Mouse (Mus musculus): Measurements from ENCODE around the gene Mrpl2. TPM values are rescaled to one million over a fixed set of nuclear protein-coding genes. Genes with fewer than 3 reads are reported as not detected.

Mrpl2 gene
- 27.3 and 37.8 TPM in 2 replicates for total RNA-seq (2017)

DNA sequence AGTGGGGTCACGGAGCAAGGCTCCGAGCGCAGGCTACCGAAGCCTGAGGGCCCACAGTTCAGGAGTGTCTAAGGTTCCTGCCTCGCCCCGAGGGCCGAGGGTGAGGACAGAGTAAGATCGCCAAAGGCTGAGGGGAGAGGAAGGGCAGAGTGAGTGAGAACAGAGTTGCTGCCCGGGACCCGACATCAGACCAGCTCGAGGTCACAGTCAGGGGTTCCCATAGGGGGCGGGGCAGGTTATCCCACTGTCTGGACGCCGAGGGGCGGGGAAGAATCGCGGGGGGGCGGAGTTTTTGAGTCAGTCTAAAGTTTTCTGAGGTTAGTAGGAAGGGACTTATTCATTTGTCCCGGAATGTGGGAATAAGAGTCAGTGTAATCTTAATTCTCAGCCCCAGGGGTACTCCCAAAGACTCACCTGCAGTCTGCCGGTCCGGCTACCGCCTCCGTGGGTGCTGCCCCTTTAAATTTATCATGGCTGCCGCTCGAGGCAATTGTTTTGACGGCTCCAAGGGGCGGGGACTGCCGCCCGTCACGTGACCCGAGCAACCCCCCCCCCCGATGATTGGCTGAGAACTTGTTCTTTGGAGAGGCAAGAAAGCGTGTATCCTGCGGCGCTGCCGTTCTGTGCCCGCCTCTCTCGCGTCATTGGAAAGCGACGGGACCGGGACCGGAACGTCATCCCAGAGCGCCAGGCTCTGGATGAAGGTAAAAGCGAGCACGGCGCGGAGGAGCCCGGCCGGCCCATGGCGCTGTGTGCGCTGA is at the start of gene Mrpl2, which contains the start of gene Klc4:
Gene Mrpl2 (plus strand): TSS at position 669 of the 761 bp plus-strand sequence.
Gene Klc4 (minus strand): TSS at position 462 of the 761 bp plus-strand sequence.
- ATAC-seq (ENCODE audit: extremely low read depth, insufficient number of reproducible peaks, low FRiP score, poor library complexity, severe bottlenecking), result peak; percentile 95

- no peak for ATAC-seq (ENCODE audit: extremely low read depth, insufficient number of reproducible peaks, low FRiP score, poor library complexity, severe bottlenecking)
These were observed 48.1 kb upstream of the Mrpl2 start for GRCm38 (mm10) chr17:46597956-46598355.

DNA sequence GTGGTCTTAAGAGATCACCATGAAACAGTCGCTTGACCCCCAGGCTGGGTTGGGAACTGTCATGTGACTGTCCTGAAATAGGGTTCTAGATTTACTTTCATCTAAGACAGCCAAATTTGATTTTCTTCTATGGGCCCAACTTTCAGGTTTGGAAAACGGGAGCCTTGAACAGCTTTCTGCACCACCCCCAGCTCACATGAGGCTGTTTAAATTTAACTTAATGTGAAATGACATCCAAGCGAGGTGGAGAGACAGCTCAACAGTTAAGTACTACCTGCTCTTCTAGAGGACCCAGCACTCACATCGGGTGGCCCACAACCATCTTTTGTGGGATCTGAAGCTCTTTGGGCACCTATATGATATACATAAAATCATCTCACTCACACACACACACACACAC is 47.1 kb upstream of the Mrpl2 start:
- ATAC-seq (ENCODE audit: extremely low read depth, insufficient number of reproducible peaks, low FRiP score, poor library complexity, severe bottlenecking), result no peak

- ATAC-seq (ENCODE audit: extremely low read depth, insufficient number of reproducible peaks, low FRiP score, poor library complexity, severe bottlenecking), result no peak
These were observed 45.5 kb upstream of the Mrpl2 start for GRCm38 (mm10) chr17:46600569-46600968.

- ATAC-seq (ENCODE audit: extremely low read depth, insufficient number of reproducible peaks, low FRiP score, poor library complexity, severe bottlenecking), result no peak
These were observed 43.8 kb upstream of the Mrpl2 start for GRCm38 (mm10) chr17:46602212-46602611.

GRCm38 (mm10) chr17:46603229-46603628 is 42.8 kb upstream of the Mrpl2 start:
- no peak for ATAC-seq (ENCODE audit: extremely low read depth, insufficient number of reproducible peaks, low FRiP score, poor library complexity, severe bottlenecking)

DNA sequence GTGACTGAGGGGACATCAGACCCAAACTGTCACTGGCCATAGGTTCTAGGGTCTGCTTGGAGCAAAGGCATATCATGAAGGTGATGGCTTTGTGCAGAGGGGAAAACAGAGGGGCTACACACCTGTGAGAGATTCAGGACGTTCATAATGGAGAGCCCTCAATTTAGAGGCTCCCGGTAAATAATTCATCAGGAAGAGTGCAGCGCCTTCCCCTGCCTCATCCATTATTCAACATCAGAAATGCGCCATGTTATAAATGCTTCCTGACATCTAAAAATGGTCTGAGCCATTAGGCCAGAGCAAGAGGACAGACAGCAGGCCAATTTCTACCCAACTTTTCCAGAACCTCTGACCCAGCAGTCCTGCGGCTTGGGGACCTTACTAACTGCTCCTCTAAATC is 40.9 kb upstream of the Mrpl2 start:
- ATAC-seq (ENCODE audit: extremely low read depth, insufficient number of reproducible peaks, low FRiP score, poor library complexity, severe bottlenecking), result no peak

- ATAC-seq (ENCODE audit: extremely low read depth, insufficient number of reproducible peaks, low FRiP score, poor library complexity, severe bottlenecking), result no peak
These were observed 40.0 kb upstream of the Mrpl2 start for GRCm38 (mm10) chr17:46605987-46606386.

DNA sequence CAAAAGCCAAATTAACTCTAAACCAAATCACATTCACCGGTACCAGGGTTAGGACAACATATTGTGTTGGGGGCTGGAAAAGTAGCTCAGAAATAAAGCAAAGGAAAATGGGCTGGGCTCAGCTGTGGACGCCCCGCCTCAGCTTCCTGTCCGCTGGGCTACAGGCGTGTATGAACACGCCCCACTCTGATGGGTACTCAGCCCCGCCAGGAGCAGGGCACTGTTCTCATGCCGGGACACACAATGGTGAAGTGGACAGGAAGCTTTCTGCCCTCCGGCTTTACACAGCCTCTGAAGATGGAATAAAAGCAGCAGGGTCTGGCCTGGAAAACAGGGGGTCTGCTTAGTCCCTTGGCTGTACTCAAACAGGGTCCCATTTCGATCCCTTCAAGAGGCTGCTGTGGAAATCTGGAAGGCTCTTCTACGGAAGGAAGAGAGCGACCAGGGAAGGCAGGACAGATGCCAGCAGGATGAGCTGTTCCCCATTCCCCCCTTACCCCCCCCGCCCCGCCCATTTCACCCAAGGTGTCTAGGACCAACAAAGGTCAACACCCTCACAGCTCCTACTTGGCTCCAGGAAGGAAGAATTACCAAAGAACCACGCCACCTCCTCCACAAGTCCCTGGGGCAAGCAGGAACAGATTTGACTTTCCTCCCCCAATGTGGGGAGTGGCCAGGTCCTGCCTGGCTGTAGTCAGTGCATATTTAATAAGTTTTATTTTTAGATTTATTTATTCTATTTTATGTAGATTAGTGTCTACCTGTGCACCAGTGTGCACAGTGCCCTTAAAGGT is 36.1 kb upstream of the Mrpl2 start:
- 0 out of 2 replicates have a peak, but pooled peaks have one; percentile 13 for ATAC-seq (ENCODE audit: extremely low read depth, insufficient number of reproducible peaks, low FRiP score, poor library complexity, severe bottlenecking)

DNA sequence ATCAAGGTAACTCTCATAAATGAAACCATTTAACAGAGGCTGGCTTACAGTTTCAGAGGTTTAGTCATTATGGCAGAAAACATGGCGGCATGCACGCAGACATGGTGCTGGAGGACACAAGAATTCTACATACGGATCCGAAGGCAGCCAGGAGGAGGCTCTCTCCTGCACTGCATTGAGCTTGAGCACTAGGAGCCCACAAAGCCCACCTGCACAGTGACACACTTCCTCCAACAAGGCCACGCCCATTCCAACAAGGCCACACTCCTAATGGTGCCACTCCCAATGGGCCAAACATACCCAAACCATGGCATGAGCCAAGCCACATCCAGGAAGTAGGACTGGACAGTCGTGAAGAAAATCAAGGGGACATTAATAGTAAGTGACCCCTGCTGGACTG is 34.7 kb upstream of the Mrpl2 start:
- no peak for ATAC-seq (ENCODE audit: extremely low read depth, insufficient number of reproducible peaks, low FRiP score, poor library complexity, severe bottlenecking)

DNA sequence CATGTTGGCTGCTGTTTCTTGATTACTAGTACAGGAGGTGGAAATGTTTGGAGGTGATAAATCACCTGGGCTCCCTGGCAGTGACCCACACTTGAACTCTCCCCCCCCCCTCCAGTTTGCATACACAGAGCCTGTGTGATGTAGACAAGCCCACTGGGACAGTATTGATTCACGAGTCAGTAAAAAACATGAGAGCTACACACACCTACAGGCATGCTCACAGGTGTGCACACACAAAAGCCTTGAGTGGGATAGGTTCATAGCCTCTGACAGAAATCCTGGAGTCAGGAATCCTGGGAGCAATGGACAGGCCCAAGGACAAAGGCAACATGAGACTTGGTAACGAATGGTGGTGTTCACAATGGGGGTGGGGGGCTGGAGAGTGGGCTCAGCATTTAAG is 33.8 kb upstream of the Mrpl2 start:
- ATAC-seq (ENCODE audit: extremely low read depth, insufficient number of reproducible peaks, low FRiP score, poor library complexity, severe bottlenecking), result no peak

DNA sequence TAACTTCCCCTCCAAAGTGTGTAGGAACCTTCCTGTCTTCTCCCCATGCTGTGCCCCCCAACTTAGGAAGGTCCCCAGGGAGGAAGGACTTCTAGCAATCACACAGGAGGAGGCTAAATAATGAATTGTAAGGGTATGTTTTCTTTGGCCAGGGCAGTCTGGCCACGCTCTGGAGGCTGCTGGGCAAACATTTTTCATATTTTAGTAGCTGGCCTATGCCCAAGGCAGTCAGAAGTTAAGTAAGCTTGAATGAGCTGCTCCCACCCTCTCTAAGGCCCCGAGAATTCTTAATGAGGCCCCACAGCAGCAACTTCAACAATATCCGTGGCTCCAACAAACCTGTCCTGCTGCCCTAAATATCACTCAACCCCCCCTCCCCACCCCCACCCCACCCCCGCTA is 33.2 kb upstream of the Mrpl2 start:
- ATAC-seq (ENCODE audit: extremely low read depth, insufficient number of reproducible peaks, low FRiP score, poor library complexity, severe bottlenecking), result no peak

DNA sequence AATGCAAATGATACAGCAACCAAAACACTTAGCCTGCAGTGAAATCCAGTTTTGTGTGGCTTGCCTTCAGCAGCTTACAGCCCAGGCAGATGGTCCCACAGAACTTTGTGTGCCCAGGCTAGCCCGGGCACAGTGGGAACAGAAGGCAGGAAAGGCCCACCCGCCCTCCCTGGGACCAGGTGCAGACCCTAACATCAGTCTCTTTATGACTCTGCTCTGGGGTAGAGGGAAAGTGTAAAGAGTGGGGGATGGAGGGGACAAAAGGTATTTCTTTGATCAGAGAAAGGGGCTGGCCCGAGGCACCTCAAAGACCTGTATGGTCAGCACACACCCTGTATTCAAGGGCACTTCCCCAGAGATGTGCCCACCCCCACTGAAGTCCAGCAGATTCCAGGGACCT is 32.8 kb upstream of the Mrpl2 start:
- no peak for ATAC-seq (ENCODE audit: extremely low read depth, insufficient number of reproducible peaks, low FRiP score, poor library complexity, severe bottlenecking)

- ATAC-seq (ENCODE audit: extremely low read depth, insufficient number of reproducible peaks, low FRiP score, poor library complexity, severe bottlenecking), result no peak
These were observed 28.2 kb upstream of the Mrpl2 start for GRCm38 (mm10) chr17:46617799-46618198.

DNA sequence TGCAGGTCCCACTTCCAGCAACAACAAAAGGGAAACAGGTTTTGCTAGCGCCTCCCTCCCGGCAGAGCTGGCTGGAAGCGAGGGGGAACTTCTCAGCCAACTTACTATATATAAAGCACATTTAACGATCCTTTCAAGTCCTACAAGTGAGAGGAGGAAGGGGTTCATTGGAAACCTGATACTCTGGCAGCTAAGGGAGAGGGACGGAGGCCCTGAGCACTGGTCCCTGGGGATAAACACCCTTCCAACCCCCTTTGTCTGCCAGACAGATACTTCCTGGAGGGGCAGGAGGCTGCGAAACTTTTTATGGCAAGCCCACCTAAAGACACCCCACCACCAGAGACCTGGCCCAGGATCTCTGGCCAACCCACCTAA is 27.6 kb upstream of the Mrpl2 start:
- no peak for ATAC-seq (ENCODE audit: extremely low read depth, insufficient number of reproducible peaks, low FRiP score, poor library complexity, severe bottlenecking)

DNA sequence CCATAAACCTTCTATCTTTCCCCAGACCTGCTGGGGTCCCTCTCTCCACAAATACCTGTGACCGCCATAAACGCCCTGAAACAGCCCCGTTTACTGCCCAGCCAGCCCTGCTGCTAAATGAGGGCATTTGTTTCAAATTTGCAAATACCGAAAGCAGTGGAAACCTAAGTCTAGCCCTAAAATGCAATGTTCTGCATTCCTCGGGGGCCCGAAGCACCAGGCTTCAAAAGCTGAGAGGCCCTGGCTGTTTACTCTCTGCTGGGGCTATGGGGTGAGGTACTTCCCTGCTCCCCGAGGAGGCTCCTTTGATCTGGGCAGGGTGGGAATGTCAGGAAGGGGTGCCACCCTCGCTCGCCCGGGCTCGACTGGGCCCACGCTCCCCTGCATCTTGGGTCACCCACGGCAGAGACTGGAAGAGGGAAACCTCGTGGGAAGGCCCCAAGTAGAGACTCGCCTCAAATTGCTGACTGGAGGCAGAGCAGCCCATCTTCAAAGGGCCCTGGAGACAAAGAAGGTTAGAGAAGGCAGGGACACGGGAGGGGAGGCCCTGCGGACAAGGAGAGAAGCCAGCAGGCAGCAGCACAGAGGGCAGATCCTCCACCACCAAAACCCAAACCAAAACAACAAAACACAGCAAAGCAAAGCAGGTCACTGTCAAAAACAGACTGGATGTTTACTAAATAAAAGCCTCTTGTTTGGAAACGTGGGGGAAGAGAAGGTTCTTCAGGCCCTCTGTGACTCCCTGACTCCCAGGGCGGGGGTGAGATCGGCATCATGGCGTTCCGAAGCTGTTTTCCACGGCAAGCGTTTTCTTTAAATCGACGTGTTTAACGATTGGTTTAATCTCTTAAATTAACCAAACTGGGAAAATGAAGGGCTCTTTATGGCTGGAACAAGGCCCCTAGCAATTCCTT is 27.0 kb upstream of the Mrpl2 start:
- ATAC-seq (ENCODE audit: extremely low read depth, insufficient number of reproducible peaks, low FRiP score, poor library complexity, severe bottlenecking), result no peak

DNA sequence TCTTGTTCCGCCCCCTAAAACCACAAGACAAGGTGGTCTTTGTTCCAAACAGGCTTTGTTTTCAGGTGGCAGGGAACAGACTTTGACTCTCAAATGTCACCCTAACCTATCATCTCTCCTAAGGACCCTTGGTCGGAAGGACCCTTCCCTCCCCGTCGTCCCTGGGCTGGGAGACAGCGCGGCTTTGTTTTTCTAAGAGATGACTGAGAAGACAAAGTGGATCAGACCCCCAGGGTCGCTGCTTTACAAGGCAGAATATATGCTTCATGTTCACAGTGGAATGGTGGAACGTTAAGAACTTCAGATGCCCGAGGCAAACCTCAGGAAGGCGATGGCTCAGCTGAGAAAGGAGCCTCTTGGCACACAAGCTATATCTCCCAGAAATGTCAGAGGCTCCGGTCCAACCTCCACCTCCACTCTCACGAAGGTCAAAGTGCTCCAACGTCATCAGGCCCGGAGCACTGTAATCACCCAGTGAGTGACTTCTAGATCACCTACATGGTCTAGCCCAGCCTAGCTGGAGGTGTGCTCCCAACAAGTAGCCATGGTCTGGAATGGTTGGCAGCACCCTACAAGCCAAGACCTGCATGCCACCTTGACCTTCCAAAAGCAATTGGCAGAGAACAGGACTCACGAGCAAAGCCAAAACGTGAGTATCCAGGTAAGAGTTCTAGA is 26.2 kb upstream of the Mrpl2 start:
- no peak for ATAC-seq (ENCODE audit: extremely low read depth, insufficient number of reproducible peaks, low FRiP score, poor library complexity, severe bottlenecking)

- no peak for ATAC-seq (ENCODE audit: extremely low read depth, insufficient number of reproducible peaks, low FRiP score, poor library complexity, severe bottlenecking)
These were observed 24.7 kb upstream of the Mrpl2 start for GRCm38 (mm10) chr17:46621324-46621723.

GRCm38 (mm10) chr17:46622269-46622668 is 23.8 kb upstream of the Mrpl2 start:
- no peak for ATAC-seq (ENCODE audit: extremely low read depth, insufficient number of reproducible peaks, low FRiP score, poor library complexity, severe bottlenecking)
